Mouse (Mus musculus) ES-Bruce4 (cell line): ENCODE data around the gene St3gal2. TPM values are rescaled to one million over a fixed set of nuclear protein-coding genes. Genes with fewer than 3 reads are reported as not detected.
"Not testable (repeated sequence)": the region's sequence is repeated elsewhere in the genome, so short reads cannot be mapped to it uniquely, and the experiment has no call there.

Experiments
- H3K27ac ChIP-seq: 2 replicates; pipeline ENCODE4 v1.5.1; 2012; ENCODE audit warnings: low read length, inconsistent platforms; ENCODE audit not compliant: insufficient read depth
- H3K27me3 ChIP-seq: 2 replicates; pipeline ENCODE4 v1.6.1; 2012; ENCODE audit warnings: mild to moderate bottlenecking, low read length, inconsistent platforms; ENCODE audit not compliant: control insufficient read depth, poor library complexity, insufficient read depth, severe bottlenecking
- H3K36me3 ChIP-seq: 2 replicates; pipeline ENCODE4 v1.6.1; 2012; ENCODE audit warnings: inconsistent platforms, mild to moderate bottlenecking, low read length, moderate library complexity; ENCODE audit not compliant: control insufficient read depth, poor library complexity, insufficient read depth, severe bottlenecking
- H3K4me1 ChIP-seq: one replicate; pipeline ENCODE4 v1.8.1; 2011; ENCODE audit warnings: low read length; ENCODE audit not compliant: control insufficient read depth, insufficient read depth
- H3K4me3 ChIP-seq: 2 replicates; pipeline ENCODE4 v1.5.1; 2011; ENCODE audit warnings: low read depth, mild to moderate bottlenecking, low read length
- H3K9ac ChIP-seq: 2 replicates; pipeline ENCODE4 v1.6.1; 2012; ENCODE audit warnings: low read depth, mild to moderate bottlenecking, inconsistent platforms; ENCODE audit not compliant: poor library complexity, severe bottlenecking
- H3K9me3 ChIP-seq: replicated peaks from 2 replicates; pipeline ENCODE4 v1.6.1; 2012; ENCODE audit warnings: mild to moderate bottlenecking, low read length, inconsistent platforms; ENCODE audit not compliant: control insufficient read depth, poor library complexity, insufficient read depth, severe bottlenecking
- CTCF ChIP-seq: IDR thresholded peaks from one replicate; pipeline ENCODE4 v1.8.1; 2011; ENCODE audit warnings: low read depth, low read length
- EP300 ChIP-seq: IDR thresholded peaks from 2 replicates; pipeline ENCODE4 v1.6.1; 2011; ENCODE audit warnings: low read depth, low read length; ENCODE audit not compliant: insufficient read depth
- POLR2A ChIP-seq: IDR thresholded peaks from one replicate; pipeline ENCODE4 v1.8.1; 2011; ENCODE audit warnings: low read length; ENCODE audit not compliant: insufficient read depth
- polyA plus RNA-seq: library from polyadenylated mRNA; stranded (reverse); fragments of >200 nt; gene quantifications from 2 replicates; pipeline ENCODE4 v1.2.4, GENCODE M21; 2011; ENCODE audit warnings: low read depth; ENCODE audit not compliant: missing spikeins, insufficient read depth, insufficient read length

The St3gal2 gene
- polyA plus RNA-seq, 1 experiment = 7.1 TPM

DNA sequence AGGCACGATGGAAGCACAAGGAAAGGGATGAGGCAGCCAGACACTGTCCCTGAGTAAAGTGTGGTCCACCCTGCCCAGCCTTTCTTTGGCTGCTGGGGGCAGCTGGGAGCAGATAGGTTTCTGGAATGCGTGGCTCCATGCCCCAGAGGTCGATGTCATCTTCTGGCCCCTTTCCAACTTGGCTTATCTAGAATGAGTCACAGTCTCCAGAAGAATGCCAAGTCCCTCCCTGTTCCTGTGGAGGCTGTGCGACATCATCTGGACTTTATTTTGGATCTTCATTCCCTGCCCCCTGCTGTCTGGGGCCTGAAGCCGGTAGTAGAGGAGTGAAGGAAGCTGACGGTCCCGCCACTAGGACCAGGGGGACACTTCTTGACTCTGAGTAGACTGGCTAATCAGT is 45.9 kb downstream of the St3gal2 start:
- no peak for TF ChIP-seq EP300
- no peaks in the 10 kb centered on the region for H3K27me3 ChIP-seq
- no peak overlapping the region for H3K27ac ChIP-seq
- no peak overlapping the region for H3K9ac ChIP-seq
- no peak overlapping the region for H3K4me3 ChIP-seq
- no peaks in the 10 kb centered on the region for H3K36me3 ChIP-seq
- no peaks in the 10 kb centered on the region for H3K4me1 ChIP-seq
- H3K9me3 ChIP-seq = no peaks in the 10 kb centered on the region

GRCm38 (mm10) chr8:110966586-110966985 is 46.9 kb downstream of the St3gal2 start:
- Histone ChIP-seq H3K4me3 (no peak overlapping the region), H3K27me3 (no peaks in the 10 kb centered on the region), H3K9me3 (no peaks in the 10 kb centered on the region), H3K36me3 (no peaks in the 10 kb centered on the region), H3K4me1 (no peaks in the 10 kb centered on the region), H3K9ac (no peak overlapping the region), H3K27ac (no peak overlapping the region)
- TF ChIP-seq CTCF = no peak
- no peak for TF ChIP-seq EP300
- TF ChIP-seq POLR2A = no peak

DNA sequence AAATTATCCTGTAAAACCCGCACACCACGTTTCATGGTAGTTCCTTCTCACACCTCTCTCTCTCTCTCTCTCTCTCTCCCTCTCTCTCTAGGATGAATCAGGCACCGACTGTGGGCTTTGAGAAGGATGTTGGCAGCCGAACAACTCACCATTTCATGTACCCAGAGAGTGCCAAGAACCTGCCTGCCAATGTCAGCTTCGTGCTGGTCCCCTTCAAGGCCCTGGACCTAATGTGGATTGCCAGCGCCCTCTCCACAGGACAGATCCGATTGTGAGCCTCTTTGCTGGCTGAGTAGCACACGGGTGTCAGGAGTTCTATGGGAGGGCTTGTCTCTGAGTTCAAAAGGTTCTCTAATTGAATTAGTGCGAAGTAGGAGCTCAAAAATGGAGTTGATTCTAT is 47.6 kb downstream of the St3gal2 start:
- H3K36me3 ChIP-seq = peaks cover 3% of the 10 kb centered on the region; the same call in 1 of the 2 replicates
- H3K9ac ChIP-seq = no peak overlapping the region
- TF ChIP-seq POLR2A (no peak), CTCF (no peak), EP300 (no peak)

DNA sequence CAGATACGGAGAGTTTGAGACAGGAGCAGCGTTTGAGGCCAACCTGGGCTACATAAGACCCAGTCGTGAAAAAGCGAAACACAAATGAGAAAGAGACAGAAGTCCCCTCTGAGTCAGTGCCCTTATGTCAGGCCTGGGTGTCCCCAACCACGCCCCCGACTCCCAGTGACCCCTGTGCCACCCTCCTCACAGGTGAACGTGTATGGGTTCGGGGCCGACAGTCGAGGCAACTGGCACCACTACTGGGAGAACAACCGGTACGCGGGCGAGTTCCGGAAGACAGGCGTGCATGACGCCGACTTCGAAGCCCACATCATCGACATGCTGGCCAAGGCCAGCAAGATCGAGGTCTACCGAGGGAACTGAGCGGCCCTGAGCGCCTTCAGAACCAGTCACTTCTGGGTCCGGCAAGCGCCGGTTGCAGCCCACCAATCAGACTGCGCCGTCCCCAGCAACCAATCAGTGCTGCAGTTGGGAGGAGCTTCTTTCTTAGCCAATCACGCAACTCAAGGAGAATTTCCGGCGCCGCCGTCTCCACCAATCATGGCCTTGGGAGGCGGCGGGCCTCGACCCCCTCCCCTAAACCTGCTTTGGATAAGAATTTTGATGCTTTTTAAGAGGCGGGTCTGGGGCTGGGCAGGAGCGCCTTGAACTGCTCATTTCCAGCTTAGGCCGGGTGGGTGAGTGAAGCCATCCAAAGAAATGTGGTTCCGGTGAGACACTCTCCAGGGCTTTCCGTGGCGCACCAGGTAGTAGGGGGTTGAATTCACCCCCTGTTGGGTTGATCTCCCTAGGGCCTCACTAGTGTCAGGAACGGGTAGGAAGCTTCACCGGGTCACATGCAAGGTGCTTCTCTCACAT is 50.4 kb downstream of the St3gal2 start:
- Histone ChIP-seq H3K27me3 (no peaks in the 10 kb centered on the region), H3K9ac (peak overlapping the region; percentile 73), H3K4me1 (no peaks in the 10 kb centered on the region), H3K4me3 (peak overlapping the region; percentile 85), H3K36me3 (peaks cover 20% of the 10 kb centered on the region), H3K27ac (peak overlapping the region; percentile 68), H3K9me3 (no peaks in the 10 kb centered on the region)
- TF ChIP-seq POLR2A = peak; percentile 76
- no peak for TF ChIP-seq EP300
- TF ChIP-seq CTCF = no peak

More for the DNA sequence above, 47.6 kb downstream of the St3gal2 start:
- no peak overlapping the region for H3K27ac ChIP-seq
- no peak overlapping the region for H3K4me3 ChIP-seq
- no peaks in the 10 kb centered on the region for H3K9me3 ChIP-seq
- H3K4me1 ChIP-seq = no peaks in the 10 kb centered on the region
- no peaks in the 10 kb centered on the region for H3K27me3 ChIP-seq

- H3K9ac ChIP-seq, H3K4me3 ChIP-seq, H3K4me1 ChIP-seq, H3K27ac ChIP-seq, H3K9me3 ChIP-seq, H3K27me3 ChIP-seq: not testable (repeated sequence)
- peaks cover 48% of the 10 kb centered on the region for H3K36me3 ChIP-seq
Measured at GRCm38 (mm10) chr8:110976532-110976931, 56.8 kb downstream of the St3gal2 start.

- H3K4me3 ChIP-seq, H3K27ac ChIP-seq, H3K4me1 ChIP-seq, H3K9me3 ChIP-seq, H3K9ac ChIP-seq, H3K27me3 ChIP-seq: not testable (repeated sequence)
- peaks cover 60% of the 10 kb centered on the region for H3K36me3 ChIP-seq
Measured at GRCm38 (mm10) chr8:110977987-110978386, 58.3 kb downstream of the St3gal2 start.
